Mouse (Mus musculus) embryonic facial prominence, embryonic 14.5 days (tissue): ENCODE data around the gene 1700042G07Rik. TPM values are rescaled to one million over a fixed set of nuclear protein-coding genes. Genes with fewer than 3 reads are reported as not detected.

Experiments used
- ATAC-seq: fragments of 200-750 bp; cut with Nextera tagmentation; 2 replicates; pipeline ENCODE4 v1.8.0; 2017; ENCODE audit warnings: low read depth, moderate number of reproducible peaks, moderate TSS enrichment
- DNase-seq: peaks from one replicate; pipeline ENCODE4 v3.0.0-alpha.2; 2015; ENCODE audit warnings: low spot score
- H3K27ac ChIP-seq: fragments of 300-500 bp; sonication (generic); replicated peaks from 2 replicates; pipeline ENCODE4 v1.5.1; 2014; ENCODE audit warnings: low read depth, mild to moderate bottlenecking, low read length, moderate library complexity
- H3K27me3 ChIP-seq: fragments of 300-500 bp; sonication (generic); replicated peaks from 2 replicates; pipeline ENCODE4 v1.6.1; 2014; ENCODE audit warnings: low read length; ENCODE audit not compliant: control insufficient read depth, insufficient read depth
- H3K36me3 ChIP-seq: fragments of 300-500 bp; sonication (generic); 2 replicates; pipeline ENCODE4 v1.6.1; 2014; ENCODE audit warnings: low read length, mixed read lengths; ENCODE audit not compliant: control insufficient read depth, insufficient read depth
- H3K4me1 ChIP-seq: fragments of 300-500 bp; sonication (generic); 2 replicates; pipeline ENCODE4 v1.6.1; 2014; ENCODE audit warnings: antibody characterized with exemption, low read length; ENCODE audit not compliant: control insufficient read depth, insufficient read depth
- H3K4me2 ChIP-seq: fragments of 300-500 bp; sonication (generic); 2 replicates; pipeline ENCODE4 v1.6.1; 2014; ENCODE audit warnings: low read depth, mild to moderate bottlenecking, low read length, moderate library complexity, mixed read lengths
- H3K4me3 ChIP-seq: fragments of 300-500 bp; sonication (generic); 2 replicates; pipeline ENCODE4 v1.5.1; 2014; ENCODE audit warnings: low read depth, mild to moderate bottlenecking, low read length
- H3K9ac ChIP-seq: fragments of 300-500 bp; sonication (generic); 2 replicates; pipeline ENCODE4 v1.6.1; 2014; ENCODE audit warnings: low read depth, mild to moderate bottlenecking, low read length, moderate library complexity, mixed read lengths
- H3K9me3 ChIP-seq: fragments of 300-500 bp; sonication (generic); 2 replicates; pipeline ENCODE4 v1.6.1; 2016; ENCODE audit warnings: low read length; ENCODE audit not compliant: control insufficient read depth
- WGBS: fragments of 180-500 bp; shearing (Covaris S2); extraction: QIAGEN DNeasy Blood & Tissue Kit; methylation state at CpG from one replicate; pipeline ENCODE4 v1.1.7; 2014; 5-methylcytosine and 5-hydroxymethylcytosine counted together
- polyA plus RNA-seq: library from polyadenylated mRNA; unstranded; fragments of >200 nt; fragmentation: Nextera tagmentation; extraction: Ambion mirVana; gene quantifications from 2 replicates; pipeline ENCODE4 v1.2.1, GENCODE M21; 2014

Gene 1700042G07Rik
- polyA plus RNA-seq, 1 experiment from 2014 or later: not detected

DNA sequence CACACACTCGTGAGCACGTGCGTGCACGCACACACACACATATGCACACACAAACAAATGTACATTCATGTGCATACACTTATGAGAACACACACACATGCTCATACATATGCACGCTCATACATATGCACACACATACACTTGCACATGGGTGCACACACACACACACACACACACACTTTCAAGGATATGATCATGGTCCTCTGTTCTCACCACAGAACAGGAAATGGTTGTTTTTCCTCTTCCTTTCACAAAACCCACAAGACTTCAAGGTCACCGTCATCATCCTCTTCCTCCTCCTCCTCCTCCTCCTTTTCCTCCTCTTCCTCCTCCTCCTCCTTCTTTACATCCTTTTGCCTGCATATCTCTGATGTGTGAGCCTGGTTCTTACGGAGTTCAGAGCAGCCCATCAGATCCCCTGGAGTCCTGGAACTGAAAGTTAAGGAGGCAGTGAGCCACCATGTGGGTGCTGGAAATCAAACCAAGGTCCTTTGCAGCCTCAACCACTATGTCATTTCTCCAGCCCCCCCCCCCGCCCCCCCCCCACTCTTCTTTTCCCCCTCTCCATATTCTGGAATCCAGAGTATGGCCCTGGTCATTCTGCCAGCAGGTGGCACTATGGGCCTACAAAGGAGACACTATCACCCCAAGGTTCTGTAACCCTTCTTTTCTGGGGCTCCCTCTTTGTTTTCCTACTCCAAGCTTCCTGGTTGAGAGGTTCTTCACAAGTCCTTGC, 4.4 kb upstream of the 1700042G07Rik start:
- H3K27ac ChIP-seq: no peak overlapping the region
- H3K27me3 ChIP-seq: no peaks in the 10 kb centered on the region
- H3K4me1 ChIP-seq: peaks cover 5% of the 10 kb centered on the region; the same call in 1 of the 2 replicates
- peak; percentile 67 for ATAC-seq
- H3K4me2 ChIP-seq: no peak overlapping the region
- DNase-seq: peak; percentile 70
- no peak overlapping the region for H3K4me3 ChIP-seq
- 80% methylated on average over 7 of the region's 8 CpGs for WGBS
- no peaks in the 10 kb centered on the region for H3K36me3 ChIP-seq
- no peak overlapping the region for H3K9ac ChIP-seq
- no peaks in the 10 kb centered on the region for H3K9me3 ChIP-seq

DNA sequence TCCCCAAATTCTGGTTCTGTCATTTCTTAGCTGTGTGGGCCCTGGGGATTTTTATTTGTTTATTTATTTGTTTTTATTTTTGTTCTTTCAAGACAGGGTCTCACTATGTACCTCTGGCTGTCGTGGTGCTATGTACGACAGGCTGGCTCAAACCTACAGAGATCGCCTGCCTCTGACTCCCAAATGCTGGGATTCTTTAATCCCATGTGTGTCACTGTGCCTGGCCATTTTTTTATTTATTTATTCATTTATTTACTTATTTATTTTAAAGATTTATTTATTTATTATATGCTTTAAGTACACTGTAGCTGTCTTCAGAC, 3.9 kb upstream of the 1700042G07Rik start:
- no peak overlapping the region for H3K27ac ChIP-seq
- 65% methylated on average over 3 of the region's 3 CpGs for WGBS
- ATAC-seq (0 out of 2 replicates have a peak, but pooled peaks have one; percentile 0), DNase-seq (no peak)
- no peak overlapping the region for H3K4me2 ChIP-seq
- H3K36me3 ChIP-seq: no peaks in the 10 kb centered on the region
- H3K27me3 ChIP-seq: no peaks in the 10 kb centered on the region
- H3K9me3 ChIP-seq: no peaks in the 10 kb centered on the region
- H3K9ac ChIP-seq: no peak overlapping the region
- no peak overlapping the region for H3K4me3 ChIP-seq
- H3K4me1 ChIP-seq: peaks cover 5% of the 10 kb centered on the region; the same call in 1 of the 2 replicates

DNA sequence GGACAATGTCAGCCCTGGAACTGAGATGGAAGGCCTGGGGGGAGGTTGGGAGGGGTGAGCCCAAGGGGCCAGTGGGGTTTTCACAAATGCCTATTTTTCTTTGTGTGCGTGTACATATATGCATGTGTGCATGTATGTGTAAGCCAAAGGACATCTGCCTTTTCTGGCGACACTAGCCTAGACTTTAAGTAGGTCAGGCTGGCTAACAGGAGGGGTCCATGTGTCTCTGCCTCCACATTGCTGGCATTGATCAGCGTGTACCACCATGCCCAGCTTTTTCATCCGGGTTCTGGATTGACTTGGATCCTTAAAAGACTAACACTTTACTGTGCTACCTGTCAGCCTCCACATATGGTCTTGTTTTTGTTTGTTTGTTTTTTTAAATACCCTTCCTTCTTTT, 580 bp downstream of the 1700042G07Rik start:
- no peak for DNase-seq
- Histone ChIP-seq H3K4me3 (no peak overlapping the region), H3K4me1 (peaks cover 24% of the 10 kb centered on the region), H3K9me3 (no peaks in the 10 kb centered on the region), H3K4me2 (no peak overlapping the region), H3K27me3 (no peaks in the 10 kb centered on the region), H3K27ac (no peak overlapping the region), H3K36me3 (no peaks in the 10 kb centered on the region), H3K9ac (no peak overlapping the region)
- WGBS: 78% methylated on average over 4 of the region's 4 CpGs
- ATAC-seq: no peak

DNA sequence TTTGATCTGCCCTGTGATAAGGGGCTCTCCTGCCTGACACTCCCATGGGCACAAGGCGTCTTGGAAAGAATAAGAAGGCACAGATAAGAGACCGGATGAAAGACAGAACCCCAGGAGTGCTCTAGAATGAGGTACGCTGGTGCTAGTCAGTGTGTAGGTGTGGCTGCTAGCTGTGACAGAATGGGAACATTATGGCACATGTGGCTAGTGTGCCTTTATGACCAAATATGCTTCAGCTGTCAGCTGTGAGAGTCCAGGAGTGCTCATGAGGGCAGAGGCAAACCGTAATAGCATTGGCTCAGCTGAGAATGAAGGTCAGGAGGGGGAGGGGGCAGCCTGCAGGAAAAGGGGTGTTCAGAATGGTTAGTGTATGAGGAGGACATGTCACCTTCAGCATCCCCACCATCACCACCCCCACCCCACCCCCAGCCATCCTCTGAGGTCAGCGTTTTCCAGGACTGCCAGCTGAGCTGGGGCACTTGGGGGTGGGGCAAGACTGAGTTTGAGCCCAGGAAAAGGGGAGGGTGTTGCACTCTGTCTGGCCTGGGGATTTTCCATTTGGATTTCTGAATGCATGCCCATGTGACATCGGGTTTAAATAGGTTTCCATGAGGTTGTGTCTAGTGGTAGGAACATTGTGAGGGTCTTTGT, 1.4 kb downstream of the 1700042G07Rik start:
- peaks cover 24% of the 10 kb centered on the region for H3K4me1 ChIP-seq
- no peak for DNase-seq
- H3K9ac ChIP-seq: no peak overlapping the region
- no peaks in the 10 kb centered on the region for H3K36me3 ChIP-seq
- H3K27ac ChIP-seq: no peak overlapping the region
- no peaks in the 10 kb centered on the region for H3K9me3 ChIP-seq
- WGBS: 43% methylated on average over 6 of the region's 6 CpGs
- no peak overlapping the region for H3K4me3 ChIP-seq
- ATAC-seq: no peak
- H3K27me3 ChIP-seq: no peaks in the 10 kb centered on the region
- no peak overlapping the region for H3K4me2 ChIP-seq

DNA sequence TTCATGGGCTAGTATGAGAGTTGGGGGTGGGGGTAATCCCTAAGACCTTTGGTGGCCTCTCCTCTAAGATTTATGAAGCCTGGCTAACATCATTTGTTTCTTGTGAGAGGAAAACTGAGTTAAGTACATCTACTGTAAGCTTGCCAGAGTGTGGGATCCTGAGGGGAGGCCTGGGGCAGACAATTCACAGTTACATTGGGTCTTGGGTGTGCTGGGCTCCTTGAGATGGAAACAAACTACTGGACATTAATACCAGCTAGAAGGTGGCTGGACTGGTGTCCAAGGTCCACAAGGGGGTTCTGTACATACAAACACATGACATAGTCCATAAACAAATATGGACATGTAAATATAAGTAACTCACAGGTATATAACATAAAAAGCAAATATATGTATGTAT, 2.0 kb downstream of the 1700042G07Rik start:
- Histone ChIP-seq H3K9me3 (no peaks in the 10 kb centered on the region), H3K9ac (no peak overlapping the region), H3K4me2 (no peak overlapping the region), H3K4me3 (no peak overlapping the region), H3K27ac (no peak overlapping the region), H3K36me3 (no peaks in the 10 kb centered on the region), H3K4me1 (peaks cover 24% of the 10 kb centered on the region), H3K27me3 (no peaks in the 10 kb centered on the region)
- DNase-seq (no peak), ATAC-seq (no peak)

DNA sequence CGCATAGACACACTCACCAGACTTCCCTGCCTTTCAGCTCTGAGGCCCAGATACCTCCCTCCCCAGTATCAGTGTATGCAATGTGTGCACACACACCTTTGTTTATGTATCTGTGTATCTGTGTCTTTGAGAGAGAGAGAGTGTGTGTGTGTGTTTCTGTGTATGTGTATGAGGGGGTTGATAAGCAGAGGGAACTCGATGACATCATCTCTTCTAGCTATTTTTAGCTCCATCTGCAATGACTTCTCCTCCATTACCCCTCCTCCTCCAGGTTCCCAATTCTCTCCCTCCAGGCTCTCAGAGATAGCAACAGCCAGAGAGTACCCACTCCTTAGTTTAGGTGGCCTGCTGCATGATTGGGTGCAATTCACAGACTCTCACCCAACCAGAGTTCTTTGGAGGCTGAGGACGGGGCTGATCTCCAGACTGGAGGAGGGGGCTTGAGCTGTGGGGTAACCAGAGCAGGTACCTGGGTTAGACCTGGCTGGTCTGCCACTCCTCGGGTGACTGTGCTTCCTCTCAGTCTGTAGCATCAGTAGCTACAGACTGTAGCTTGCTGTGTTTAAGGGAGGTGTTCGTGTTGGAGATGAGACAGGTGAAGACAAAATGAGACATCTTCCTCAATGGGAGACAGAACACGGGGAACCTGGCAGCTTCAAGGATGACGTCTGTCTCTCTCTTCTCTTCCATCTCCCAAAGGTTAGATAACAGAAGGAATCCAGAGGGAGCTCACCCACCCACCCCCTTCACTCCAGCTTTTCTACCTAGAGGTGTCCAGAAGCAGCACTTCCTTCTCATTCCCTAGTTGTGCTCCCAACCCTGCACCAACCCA, 2.8 kb downstream of the 1700042G07Rik start:
- peaks cover 24% of the 10 kb centered on the region for H3K4me1 ChIP-seq
- H3K9ac ChIP-seq: no peak overlapping the region
- WGBS: 58% methylated on average over 7 of the region's 7 CpGs
- H3K27me3 ChIP-seq: no peaks in the 10 kb centered on the region
- peak overlapping the region; percentile 45 for H3K4me2 ChIP-seq
- peak; percentile 48 for DNase-seq
- ATAC-seq: no peak
- no peaks in the 10 kb centered on the region for H3K9me3 ChIP-seq
- peak overlapping the region; percentile 61 for H3K27ac ChIP-seq
- H3K4me3 ChIP-seq: no peak overlapping the region
- H3K36me3 ChIP-seq: no peaks in the 10 kb centered on the region

DNA sequence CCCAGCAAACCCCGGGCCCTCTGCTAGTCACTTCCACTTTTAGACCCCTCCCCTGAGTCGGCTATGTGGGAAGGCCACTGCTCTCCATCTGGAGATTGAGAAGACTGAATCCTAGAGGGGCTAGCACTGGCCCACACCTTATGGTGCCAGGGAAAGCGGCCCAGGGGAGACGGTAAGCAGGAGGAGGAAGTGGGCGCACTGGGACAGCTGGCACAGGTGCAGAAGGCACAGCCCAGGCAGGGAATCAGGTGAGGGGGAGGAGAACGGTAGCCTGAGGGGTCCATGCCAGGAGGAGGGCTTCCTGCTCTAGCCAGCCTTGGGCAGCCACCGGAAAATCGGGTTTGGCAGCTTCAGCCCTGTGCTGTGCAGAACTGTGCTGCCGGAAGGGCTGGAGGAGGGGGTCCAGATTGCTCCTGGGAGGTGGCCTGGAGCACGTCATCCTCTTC, 3.4 kb downstream of the 1700042G07Rik start:
- H3K4me1 ChIP-seq: peaks cover 24% of the 10 kb centered on the region
- peak; percentile 93 for ATAC-seq
- DNase-seq: peak; percentile 94
- no peaks in the 10 kb centered on the region for H3K9me3 ChIP-seq
- H3K27ac ChIP-seq: peak overlapping the region; percentile 61
- peak overlapping the region; percentile 53; the same call in 1 of the 2 replicates for H3K9ac ChIP-seq
- no peaks in the 10 kb centered on the region for H3K36me3 ChIP-seq
- H3K27me3 ChIP-seq: no peaks in the 10 kb centered on the region
- peak overlapping the region; percentile 45 for H3K4me2 ChIP-seq
- WGBS: 12% methylated on average over 9 of the region's 10 CpGs
- H3K4me3 ChIP-seq: no peak overlapping the region; the same call in 1 of the 2 replicates

DNA sequence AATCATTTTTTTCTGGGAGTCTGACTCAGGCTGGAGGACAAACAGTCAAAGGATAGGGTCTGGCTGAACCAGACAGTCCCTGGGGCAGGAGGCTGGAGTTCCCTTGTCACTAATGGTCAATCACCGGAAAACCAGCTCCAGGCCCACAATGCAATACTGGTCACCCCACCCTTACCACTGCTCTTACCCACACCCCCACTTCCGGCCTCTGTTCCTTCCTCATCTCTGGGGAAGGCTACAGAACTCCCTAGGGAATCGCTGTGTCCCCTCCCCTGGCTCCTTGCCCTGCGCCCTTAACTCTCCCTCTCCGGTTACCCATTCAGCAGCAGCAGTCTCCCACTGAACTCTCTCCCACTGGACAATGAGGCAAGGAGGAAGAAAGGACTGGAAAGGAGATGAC, 4.0 kb downstream of the 1700042G07Rik start:
- Histone ChIP-seq H3K27me3 (no peaks in the 10 kb centered on the region), H3K9me3 (no peaks in the 10 kb centered on the region), H3K4me1 (peaks cover 24% of the 10 kb centered on the region), H3K4me2 (peak overlapping the region; percentile 45), H3K9ac (0 out of 2 replicates have a peak overlapping the region, but pooled peaks have one; percentile 31), H3K27ac (peak overlapping the region; percentile 61), H3K4me3 (no peak overlapping the region), H3K36me3 (no peaks in the 10 kb centered on the region)
- ATAC-seq (peak; percentile 13; the same call in 1 of the 2 replicates), DNase-seq (peak; percentile 48)
- 21% methylated on average over 5 of the region's 5 CpGs for WGBS
